8 mouse cellular contexts compared by ENCODE assay signal in genomic region chr1:166049046-166049827, GRCm38 (mm10). TPM values are rescaled to one million over a fixed set of nuclear protein-coding genes. Genes with fewer than 3 reads are reported as not detected.
A peak's percentile ranks its signal among the peaks of the same experiment; 100 is the strongest.
DNase-seq lines count a peak whose midpoint lies in the region; ATAC-seq and TF ChIP-seq lines count a peak whose summit lies in the region.

No protein-coding gene starts in this region.

- intact Hi-C loops in heart, postnatal 36 days (cut with DNase I), result no loop called here

- 16% methylated on average over 11 of the region's 11 CpGs for WGBS in heart, embryonic 10.5 days
- 25% methylated on average over 11 of the region's 11 CpGs for WGBS in heart, embryonic 16.5 days

- H3K9me3 ChIP-seq in heart, embryonic 10.5 days, result no peaks in the 10 kb centered on the region
- H3K9me3 ChIP-seq in G1E (replicated peaks), result no peaks in the 10 kb centered on the region
- H3K9me3 ChIP-seq in heart, embryonic 16.5 days (replicated peaks; ENCODE audit: control insufficient read depth, low read length), result no peaks in the 10 kb centered on the region

- H3K4me2 ChIP-seq in heart, embryonic 16.5 days (ENCODE audit: low read depth, low read length), result peak overlapping the region; percentile 78

- H3K36me3 ChIP-seq in heart, embryonic 10.5 days, result no peaks in the 10 kb centered on the region
- H3K36me3 ChIP-seq in G1E (replicated peaks), result no peaks in the 10 kb centered on the region
- H3K36me3 ChIP-seq in heart, embryonic 16.5 days (ENCODE audit: control insufficient read depth, insufficient read depth), result no peaks in the 10 kb centered on the region

- peaks cover 48% of the 10 kb centered on the region for H3K4me1 ChIP-seq in heart, embryonic 10.5 days
- H3K4me1 ChIP-seq in G1E (ENCODE audit: insufficient read depth, low read depth, low read length), result peaks cover 61% of the 10 kb centered on the region
- H3K4me1 ChIP-seq in heart, embryonic 16.5 days (ENCODE audit: control insufficient read depth, insufficient read depth, low read length), result peaks cover 14% of the 10 kb centered on the region

- H3K9ac ChIP-seq in heart, embryonic 16.5 days (ENCODE audit: low read length), result peak overlapping the region; percentile 34; the same call in 1 of the 2 replicates

- TF ChIP-seq CTCF in G1E (IDR thresholded peaks at IDR 0.05; ENCODE audit: low read depth, low read length), result no peak

- no peak for ATAC-seq in G1E (ENCODE audit: extremely low read depth, insufficient number of reproducible peaks, low FRiP score, poor library complexity, severe bottlenecking)
- 0 out of 2 replicates have a peak, but pooled peaks have one; percentile 10 for ATAC-seq in heart, embryonic 16.5 days (replicated peaks; ENCODE audit: extremely low read depth, insufficient read depth, low FRiP score)

- H3K27me3 ChIP-seq in heart, embryonic 10.5 days (ENCODE audit: insufficient read depth, poor library complexity, severe bottlenecking), result peaks cover 22% of the 10 kb centered on the region
- H3K27me3 ChIP-seq in G1E (ENCODE audit: insufficient read depth, low read length), result no peaks in the 10 kb centered on the region
- no peaks in the 10 kb centered on the region for H3K27me3 ChIP-seq in heart, embryonic 16.5 days (ENCODE audit: control insufficient read depth, insufficient read depth, low read length)

- H3K27ac ChIP-seq in heart, embryonic 10.5 days, result peak overlapping the region; percentile 52; the same call in 1 of the 2 replicates
- H3K27ac ChIP-seq in heart, embryonic 16.5 days (ENCODE audit: low read length), result 0 out of 2 replicates have a peak overlapping the region, but pooled peaks have one; percentile 13

- peak overlapping the region; percentile 65 for H3K4me3 ChIP-seq in heart, embryonic 10.5 days
- peak overlapping the region; percentile 73 for H3K4me3 ChIP-seq in G1E (ENCODE audit: low read depth, low read length)
- peak overlapping the region; percentile 49 for H3K4me3 ChIP-seq in heart, embryonic 16.5 days (ENCODE audit: low read length)

- DNase-seq in heart, embryonic 10.5 days (ENCODE audit: low spot score), result no peak
- DNase-seq in heart, postnatal 36 days, result no peak
- DNase-seq in G1E (ENCODE audit: low spot score), result no peak
- peak; percentile 78 for DNase-seq in mesoderm, embryonic 11.5 days (ENCODE audit: low read depth, low spot score)
- peak; percentile 48 for DNase-seq in thymus, postnatal 14 days
- no peak for DNase-seq in layer of hippocampus, adult 9-10 months (ENCODE audit: low spot score)
- DNase-seq in spleen, postnatal 4 days (ENCODE audit: low spot score in 2 of 2), result no peak

RNA-seq across cellular contexts. Expression of gene Pou2f1, which starts 46.8 kb away (rescaled TPM):
- 12.9 and 18.4 TPM in 2 replicates for polyA plus RNA-seq in heart, embryonic 10.5 days (2016; fragmentation: Nextera tagmentation; extraction: Ambion mirVana)
- 10 to 100 TPM; 10.4 to 13.0 TPM for total RNA-seq in heart, postnatal 36 days (2021)
- total RNA-seq in G1E (2014; fragmentation: Nextera tagmentation) (51.0 and 57.1 TPM in 2 replicates), G1E (2017) (13.8 and 17.3 TPM in 2 replicates)
- polyA plus RNA-seq in G1E (2012), result 15.7 and 16.0 TPM in 2 replicates
- polyA plus RNA-seq in heart, embryonic 16.5 days (2015; fragmentation: Nextera tagmentation; extraction: Ambion mirVana), result 8.5 and 9.3 TPM in 2 replicates

Comparison
In these comparisons a context has a peak if more than half of its experiments do, and no peak if none do; other contexts are left out.
1. DNase-seq: peak in mesoderm, embryonic 11.5 days (single experiment) and thymus, postnatal 14 days (single experiment); none in heart, embryonic 10.5 days (single experiment), heart, postnatal 36 days (0 of 2), G1E (single experiment), layer of hippocampus, adult 9-10 months (single experiment) and spleen, postnatal 4 days (0 of 2).
2. Peak in every context shown above with its lines, with median percentiles within 50 percentile points of each other: H3K4me3 ChIP-seq.